Mouse (Mus musculus) lung, postnatal 36 days (tissue): Measurements from ENCODE around the gene Cldn34b1.
"Not testable (repeated sequence)": the region's sequence is repeated elsewhere in the genome, so short reads cannot be mapped to it uniquely, and the experiment has no call there.

Experiments used
- DNase-seq: peaks from one replicate; pipeline ENCODE4 v3.0.0; 2022; ENCODE audit warnings: mixed read lengths

Cldn34b1 gene

GRCm38 (mm10) chrX:154890167-154890566 lies at the start of gene Cldn34b1:
Gene Cldn34b1 (minus strand): TSS chrX:154890267.
- not testable (repeated sequence) for DNase-seq

- not testable (repeated sequence) for DNase-seq
Observed at GRCm38 (mm10) chrX:154935887-154936286, 45.8 kb upstream of the Cldn34b1 start, which contains the start of gene Magea6. Gene Magea6 (minus strand): TSS chrX:154935987.
